Mouse (Mus musculus) forebrain, embryonic 12.5 days (tissue): ENCODE measurements around the gene Angptl8. TPM values are rescaled to one million over a fixed set of nuclear protein-coding genes. Genes with fewer than 3 reads are reported as not detected.

Experiments used
- ATAC-seq: fragments of 200-750 bp; cut with Nextera tagmentation; 2 replicates; pipeline ENCODE4 v1.8.0; 2017; ENCODE audit warnings: moderate TSS enrichment; ENCODE audit not compliant: low FRiP score
- H3K27ac ChIP-seq: fragments of 300-500 bp; sonication (generic); 2 replicates; pipeline ENCODE4 v1.5.1; 2016; ENCODE audit warnings: mild to moderate bottlenecking
- H3K27me3 ChIP-seq: fragments of 300-500 bp; sonication (generic); 2 replicates; pipeline ENCODE4 v1.6.1; 2016; ENCODE audit warnings: mild to moderate bottlenecking
- H3K36me3 ChIP-seq: fragments of 300-500 bp; sonication (generic); replicated peaks from 2 replicates; pipeline ENCODE4 v1.6.1; 2016; ENCODE audit warnings: mild to moderate bottlenecking
- H3K4me1 ChIP-seq: fragments of 300-500 bp; sonication (generic); 2 replicates; pipeline ENCODE4 v1.6.1; 2016
- H3K4me2 ChIP-seq: fragments of 300-500 bp; sonication (generic); 2 replicates; pipeline ENCODE4 v1.6.1; 2016; ENCODE audit warnings: mild to moderate bottlenecking, moderate library complexity
- H3K4me3 ChIP-seq: fragments of 300-500 bp; sonication (generic); replicated peaks from 2 replicates; pipeline ENCODE4 v1.5.1; 2016; ENCODE audit warnings: mild to moderate bottlenecking
- H3K9ac ChIP-seq: fragments of 300-500 bp; sonication (generic); 2 replicates; pipeline ENCODE4 v1.6.1; 2016; ENCODE audit warnings: mild to moderate bottlenecking
- H3K9me3 ChIP-seq: fragments of 300-500 bp; sonication (generic); 2 replicates; pipeline ENCODE4 v1.6.1; 2016
- WGBS: fragments of 180-500 bp; shearing (Covaris S2); methylation state at CpG from one replicate; pipeline ENCODE4 v1.1.7; 2016; 5-methylcytosine and 5-hydroxymethylcytosine counted together
- polyA plus RNA-seq: library from polyadenylated mRNA; unstranded; fragments of >200 nt; fragmentation: Nextera tagmentation; extraction: Ambion mirVana; gene quantifications from 2 replicates; pipeline ENCODE4 v1.2.1, GENCODE M21; 2016

The Angptl8 gene
- polyA plus RNA-seq, 1 experiment from 2014 or later = 0.45 TPM

GRCm38 (mm10) chr9:21797921-21798344, 37.4 kb upstream of the Angptl8 start:
- Histone ChIP-seq H3K27ac (peak overlapping the region; percentile 75), H3K4me1 (peaks cover 22% of the 10 kb centered on the region)
- 0% methylated on average over 23 of the region's 26 CpGs for WGBS

GRCm38 (mm10) chr9:21798345-21799009, 36.8 kb upstream of the Angptl8 start, which contains the start of gene Kank2:
Gene Kank2 (minus strand): TSS chr9:21798744.
- H3K4me3 ChIP-seq = peak within 1 kb of the TSS; percentile 74

More at GRCm38 (mm10) chr9:21797921-21798344, 37.4 kb upstream of the Angptl8 start:
- H3K9me3 ChIP-seq = no peaks in the 10 kb centered on the region
- H3K9ac ChIP-seq = peak overlapping the region; percentile 72
- ATAC-seq = peak; percentile 50
- peak overlapping the region; percentile 88 for H3K4me2 ChIP-seq
- H3K27me3 ChIP-seq = peaks cover 3% of the 10 kb centered on the region; the same call in 1 of the 2 replicates
- H3K4me3 ChIP-seq = peak overlapping the region; percentile 74
- H3K36me3 ChIP-seq = peaks cover 14% of the 10 kb centered on the region

DNA sequence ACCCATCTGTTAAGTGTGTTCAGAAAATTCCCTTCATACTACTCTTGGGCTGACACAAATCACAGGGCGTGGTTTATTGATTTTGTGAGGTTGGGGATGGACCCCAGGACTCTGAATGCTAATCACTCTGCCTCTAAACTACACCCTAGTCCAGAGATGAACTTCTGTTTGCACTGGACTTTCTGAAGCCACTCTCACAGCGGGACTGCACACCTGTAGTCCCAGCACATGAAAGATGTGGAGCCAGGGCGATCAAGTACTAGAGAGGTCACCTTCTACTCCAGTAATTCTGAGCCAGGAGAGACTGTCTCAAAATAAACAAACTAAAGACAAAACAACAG, 36.3 kb upstream of the Angptl8 start:
- 49% methylated on average over 3 of the region's 3 CpGs for WGBS
- Histone ChIP-seq H3K27me3 (peaks cover 3% of the 10 kb centered on the region; the same call in 1 of the 2 replicates), H3K9ac (no peak overlapping the region)

More at GRCm38 (mm10) chr9:21798345-21799009, 36.8 kb upstream of the Angptl8 start, which contains the start of gene Kank2:
- Histone ChIP-seq H3K4me1 (peaks cover 22% of the 10 kb centered on the region), H3K27ac (peak within 1 kb of the TSS; percentile 75), H3K4me2 (peak within 1 kb of the TSS; percentile 88), H3K36me3 (peaks cover 12% of the 10 kb centered on the region), H3K9me3 (no peaks in the 10 kb centered on the region), H3K27me3 (peaks cover 3% of the 10 kb centered on the region; the same call in 1 of the 2 replicates), H3K9ac (peak within 1 kb of the TSS; percentile 72)
- WGBS = under 1% methylated on average over 51 of the region's 52 CpGs
- peak; percentile 87 for ATAC-seq

GRCm38 (mm10) chr9:21801121-21801520, 34.2 kb upstream of the Angptl8 start:
- WGBS = 78% methylated on average over 7 of the region's 7 CpGs
- H3K9ac ChIP-seq = no peak overlapping the region
- peaks cover 3% of the 10 kb centered on the region; the same call in 1 of the 2 replicates for H3K27me3 ChIP-seq
- no peaks in the 10 kb centered on the region for H3K36me3 ChIP-seq
- H3K9me3 ChIP-seq = no peaks in the 10 kb centered on the region
- H3K4me3 ChIP-seq = no peak overlapping the region
- no peak for ATAC-seq
- no peak overlapping the region for H3K27ac ChIP-seq
- no peak overlapping the region for H3K4me2 ChIP-seq
- peaks cover 25% of the 10 kb centered on the region for H3K4me1 ChIP-seq

More for the DNA sequence above, 36.3 kb upstream of the Angptl8 start:
- no peak for ATAC-seq
- H3K27ac ChIP-seq = peak overlapping the region; percentile 75; the same call in 1 of the 2 replicates
- H3K9me3 ChIP-seq = no peaks in the 10 kb centered on the region
- H3K4me3 ChIP-seq = peak overlapping the region; percentile 74
- peaks cover 22% of the 10 kb centered on the region for H3K4me1 ChIP-seq
- peak overlapping the region; percentile 88 for H3K4me2 ChIP-seq
- H3K36me3 ChIP-seq = peaks cover 7% of the 10 kb centered on the region

DNA sequence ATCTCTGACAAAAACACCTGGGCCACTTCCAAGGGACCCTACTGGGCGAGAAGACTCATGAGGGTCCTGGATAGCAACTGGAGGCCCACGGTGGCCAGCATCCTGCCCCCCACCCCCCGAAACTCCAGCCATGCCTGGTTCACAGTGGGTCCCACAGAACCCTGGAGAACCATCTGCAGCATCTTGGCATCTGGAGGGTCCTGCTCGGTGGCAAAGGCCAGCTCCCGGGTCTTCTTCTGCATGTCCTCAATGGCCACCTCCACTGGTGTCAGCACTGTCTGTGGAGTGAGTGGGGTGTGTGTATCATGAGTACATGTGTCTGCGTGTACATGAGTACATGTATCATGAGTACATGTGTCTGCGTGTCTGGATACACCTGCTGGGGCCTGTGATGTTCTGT, 33.7 kb upstream of the Angptl8 start:
- Histone ChIP-seq H3K36me3 (no peaks in the 10 kb centered on the region), H3K9ac (no peak overlapping the region), H3K4me3 (no peak overlapping the region), H3K27me3 (peaks cover 3% of the 10 kb centered on the region; the same call in 1 of the 2 replicates), H3K9me3 (no peaks in the 10 kb centered on the region), H3K27ac (no peak overlapping the region), H3K4me2 (no peak overlapping the region), H3K4me1 (peaks cover 20% of the 10 kb centered on the region)
- 93% methylated on average over 7 of the region's 7 CpGs for WGBS
- no peak for ATAC-seq

GRCm38 (mm10) chr9:21803986-21804644, 31.2 kb upstream of the Angptl8 start:
- Histone ChIP-seq H3K27ac (no peak overlapping the region), H3K4me2 (no peak overlapping the region), H3K9ac (no peak overlapping the region), H3K4me1 (peaks cover 3% of the 10 kb centered on the region; the same call in 1 of the 2 replicates), H3K9me3 (no peaks in the 10 kb centered on the region), H3K27me3 (no peaks in the 10 kb centered on the region), H3K36me3 (no peaks in the 10 kb centered on the region), H3K4me3 (no peak overlapping the region)
- 44% methylated on average over 13 of the region's 13 CpGs for WGBS
- ATAC-seq = peak; percentile 90

GRCm38 (mm10) chr9:21806363-21806762, 28.9 kb upstream of the Angptl8 start:
- Histone ChIP-seq H3K36me3 (no peaks in the 10 kb centered on the region), H3K9me3 (no peaks in the 10 kb centered on the region), H3K9ac (no peak overlapping the region), H3K4me3 (no peak overlapping the region), H3K27ac (no peak overlapping the region), H3K27me3 (no peaks in the 10 kb centered on the region), H3K4me1 (peaks cover 3% of the 10 kb centered on the region; the same call in 1 of the 2 replicates), H3K4me2 (no peak overlapping the region)
- ATAC-seq = no peak
- WGBS = 79% methylated on average over 3 of the region's 3 CpGs

DNA sequence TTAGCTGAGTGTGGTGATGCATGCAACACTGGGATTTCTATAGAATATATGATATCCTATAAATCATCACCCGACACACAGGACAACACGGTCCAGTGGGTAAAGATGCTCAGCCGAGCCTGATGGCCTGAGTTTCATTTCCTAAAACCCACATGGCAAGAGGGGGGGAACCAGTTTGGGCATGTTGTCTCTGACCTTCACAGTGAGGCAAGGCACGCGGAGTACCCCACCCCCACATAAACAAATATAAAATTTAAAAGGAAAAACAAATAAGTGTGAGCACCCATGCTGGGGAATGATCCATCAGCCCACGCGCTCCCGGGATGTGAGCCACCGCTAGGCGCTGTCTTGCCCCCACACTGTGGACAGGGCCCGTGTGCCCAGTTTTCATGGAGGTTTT, 28.3 kb upstream of the Angptl8 start:
- no peak for ATAC-seq
- Histone ChIP-seq H3K27me3 (no peaks in the 10 kb centered on the region), H3K9me3 (no peaks in the 10 kb centered on the region), H3K4me2 (no peak overlapping the region), H3K9ac (no peak overlapping the region), H3K36me3 (no peaks in the 10 kb centered on the region), H3K27ac (no peak overlapping the region), H3K4me3 (no peak overlapping the region), H3K4me1 (peaks cover 3% of the 10 kb centered on the region; the same call in 1 of the 2 replicates)
- 93% methylated on average over 11 of the region's 11 CpGs for WGBS

- no peak overlapping the region for H3K27ac ChIP-seq
- no peak overlapping the region for H3K4me2 ChIP-seq
- ATAC-seq = no peak
- WGBS = 63% methylated on average over 3 of the region's 3 CpGs
- H3K9me3 ChIP-seq = no peaks in the 10 kb centered on the region
- H3K4me1 ChIP-seq = peaks cover 3% of the 10 kb centered on the region; the same call in 1 of the 2 replicates
- no peak overlapping the region for H3K4me3 ChIP-seq
- H3K36me3 ChIP-seq = no peaks in the 10 kb centered on the region
- H3K9ac ChIP-seq = no peak overlapping the region
- H3K27me3 ChIP-seq = no peaks in the 10 kb centered on the region
Measured at GRCm38 (mm10) chr9:21808561-21808960, 26.7 kb upstream of the Angptl8 start.

- Histone ChIP-seq H3K36me3 (0 out of 2 replicates have a peak, but pooled peaks cover 7% of the 10 kb centered on the region), H3K4me2 (no peak overlapping the region), H3K9ac (no peak overlapping the region), H3K4me3 (no peak overlapping the region), H3K27me3 (no peaks in the 10 kb centered on the region), H3K9me3 (no peaks in the 10 kb centered on the region), H3K4me1 (no peaks in the 10 kb centered on the region), H3K27ac (no peak overlapping the region)
- WGBS = 89% methylated on average over 5 of the region's 5 CpGs
- no peak for ATAC-seq
Measured at GRCm38 (mm10) chr9:21811170-21811569, 24.1 kb upstream of the Angptl8 start.

DNA sequence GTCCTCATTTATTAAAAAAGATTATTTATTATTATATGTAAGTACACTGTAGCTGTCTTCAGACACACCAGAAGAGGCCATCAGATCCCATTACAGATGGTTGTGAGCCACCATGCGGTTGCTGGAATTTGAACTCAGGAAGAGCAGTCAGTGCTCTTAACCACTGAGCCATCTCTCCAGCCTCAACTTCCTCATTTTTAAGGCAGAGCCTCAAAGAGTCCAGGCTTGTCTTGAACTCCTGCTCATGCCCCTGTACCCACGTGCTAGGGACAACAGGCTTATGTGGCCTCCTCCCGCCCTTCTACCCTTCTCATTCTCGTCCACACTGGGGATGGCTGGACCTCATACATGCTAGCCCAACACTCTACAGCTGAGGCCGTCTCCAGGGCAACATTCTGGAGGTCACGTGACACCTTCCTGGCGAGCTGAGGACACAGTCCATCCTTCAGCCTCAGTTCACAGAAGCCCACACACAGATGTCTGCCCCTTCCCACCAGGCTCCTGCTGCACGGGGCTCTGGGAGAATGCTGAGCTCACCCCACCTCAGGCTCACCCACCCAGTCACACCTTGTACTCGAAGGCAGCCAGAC, 18.5 kb upstream of the Angptl8 start:
- Histone ChIP-seq H3K4me3 (no peak overlapping the region), H3K27me3 (no peaks in the 10 kb centered on the region), H3K36me3 (0 out of 2 replicates have a peak, but pooled peaks cover 7% of the 10 kb centered on the region), H3K9me3 (no peaks in the 10 kb centered on the region), H3K4me2 (no peak overlapping the region), H3K27ac (no peak overlapping the region), H3K9ac (no peak overlapping the region), H3K4me1 (no peaks in the 10 kb centered on the region)
- ATAC-seq = no peak
- 75% methylated on average over 9 of the region's 9 CpGs for WGBS

DNA sequence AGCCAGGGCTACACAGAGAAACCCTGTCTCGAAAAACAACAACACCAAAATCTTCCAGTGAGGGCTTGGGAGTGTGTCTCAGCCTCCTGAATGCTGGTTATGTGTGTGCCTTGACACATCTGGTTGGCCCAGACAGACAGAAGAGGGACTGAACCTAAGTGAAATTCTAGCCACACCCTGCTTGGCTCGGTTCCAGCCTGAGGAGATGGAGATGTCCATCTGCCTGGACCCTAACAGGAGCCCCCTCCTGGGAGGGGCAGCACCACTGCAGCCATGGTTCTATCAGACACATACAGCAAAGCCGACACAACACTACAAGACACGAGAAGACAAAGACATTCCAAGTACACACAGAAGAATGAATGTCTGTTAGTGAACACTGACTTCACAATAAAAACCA, 17.2 kb upstream of the Angptl8 start:
- Histone ChIP-seq H3K9me3 (no peaks in the 10 kb centered on the region), H3K27ac (no peak overlapping the region), H3K4me2 (no peak overlapping the region), H3K9ac (no peak overlapping the region), H3K4me3 (no peak overlapping the region), H3K4me1 (no peaks in the 10 kb centered on the region), H3K36me3 (0 out of 2 replicates have a peak, but pooled peaks cover 7% of the 10 kb centered on the region), H3K27me3 (no peaks in the 10 kb centered on the region)
- WGBS = 86% methylated on average over 4 of the region's 4 CpGs
- no peak for ATAC-seq
